Mouse (Mus musculus) MEL (cell line): ENCODE measurements around the gene Arhgef3. TPM values are rescaled to one million over a fixed set of nuclear protein-coding genes. Genes with fewer than 3 reads are reported as not detected.

Source experiments
- DNase-seq: peaks from one replicate; pipeline ENCODE4 v3.0.0; 2011; ENCODE audit warnings: low read depth, low spot score
- H3K27ac ChIP-seq: 2 replicates; pipeline ENCODE4 v1.5.1; 2012; ENCODE audit warnings: low read depth, mild to moderate bottlenecking, control low read depth, low read length, moderate library complexity; ENCODE audit not compliant: control insufficient read depth
- H3K27me3 ChIP-seq, 2 experiments: fragments of 150-350 bp in 1 of 2; sonication (generic) in 1 of 2; 2 replicates each; pipeline ENCODE4 v1.6.1; 2012; ENCODE audit warnings: low read length in 2 of 2, mild to moderate bottlenecking in 2 of 2, improper control_type of control experiment in 1 of 2, moderate library complexity in 1 of 2; ENCODE audit not compliant: insufficient read depth in 2 of 2, control insufficient read depth in 1 of 2
- H3K36me3 ChIP-seq, 2 experiments: 2 replicates each; pipeline ENCODE4 v1.6.1; 2012 to 2014; ENCODE audit warnings: low read length in 2 of 2, improper control_type of control experiment in 1 of 2, inconsistent platforms in 1 of 2, mild to moderate bottlenecking in 1 of 2; ENCODE audit not compliant: insufficient read depth in 2 of 2, control insufficient read depth in 1 of 2
- H3K4me1 ChIP-seq, 2 experiments: fragments of 150-350 bp in 1 of 2; sonication (generic) in 1 of 2; 2 replicates each; pipeline ENCODE4 v1.6.1; 2012; ENCODE audit warnings: low read length in 2 of 2, improper control_type of control experiment in 1 of 2, mild to moderate bottlenecking in 1 of 2; ENCODE audit not compliant: insufficient read depth in 2 of 2, control insufficient read depth in 1 of 2
- H3K4me3 ChIP-seq, 2 experiments: fragments of 150-350 bp in 1 of 2; sonication (generic) in 1 of 2; 2 replicates each; pipeline ENCODE4 v1.5.1; 2012; ENCODE audit warnings: low read depth in 2 of 2, low read length in 2 of 2, mild to moderate bottlenecking in 2 of 2, moderate library complexity in 2 of 2, control low read depth in 1 of 2, improper control_type of control experiment in 1 of 2; ENCODE audit not compliant: control insufficient read depth in 1 of 2, insufficient read depth in 1 of 2
- H3K79me2 ChIP-seq: 2 replicates; pipeline ENCODE4 v1.6.1; 2012; ENCODE audit warnings: mild to moderate bottlenecking, low read length, moderate library complexity; ENCODE audit not compliant: control insufficient read depth, poor library complexity, insufficient read depth
- H3K9ac ChIP-seq: 2 replicates; pipeline ENCODE4 v1.6.1; 2012; ENCODE audit warnings: low read depth, mild to moderate bottlenecking, control low read depth, low read length, moderate library complexity; ENCODE audit not compliant: control insufficient read depth, poor library complexity, severe bottlenecking
- H3K9me3 ChIP-seq: fragments of 150-350 bp; sonication (generic); replicated peaks from 2 replicates; pipeline ENCODE4 v1.6.1; 2012; ENCODE audit warnings: mild to moderate bottlenecking, low read length, improper control_type of control experiment, moderate library complexity; ENCODE audit not compliant: insufficient read depth
- BHLHE40 ChIP-seq: IDR thresholded peaks from 2 replicates; pipeline ENCODE4 v1.6.1; 2012; ENCODE audit warnings: low read depth, mild to moderate bottlenecking, inconsistent platforms, low read length, improper control_type of control experiment, borderline replicate concordance
- CHD1 ChIP-seq: IDR thresholded peaks from 2 replicates; pipeline ENCODE4 v1.6.1; 2012; ENCODE audit warnings: low read depth, mild to moderate bottlenecking, inconsistent platforms, low read length, improper control_type of control experiment
- ETS1 ChIP-seq: IDR thresholded peaks from 2 replicates; pipeline ENCODE4 v1.6.1; 2012; ENCODE audit warnings: low read depth, mild to moderate bottlenecking, inconsistent platforms, low read length, improper control_type of control experiment, moderate library complexity
- GABPA ChIP-seq: IDR thresholded peaks from 2 replicates; pipeline ENCODE4 v1.6.1; 2012; ENCODE audit warnings: low read depth, mild to moderate bottlenecking, inconsistent platforms, low read length, improper control_type of control experiment, moderate library complexity
- JUND ChIP-seq: IDR thresholded peaks from 2 replicates; pipeline ENCODE4 v1.6.1; 2011; ENCODE audit warnings: low read depth, mild to moderate bottlenecking, improper control_type of control experiment, low read length
- KAT2A ChIP-seq: conservative IDR thresholded peaks from 2 replicates; pipeline ENCODE4 v1.6.1; 2012; ENCODE audit warnings: low read depth, low read length, improper control_type of control experiment, inconsistent platforms
- MAFK ChIP-seq: IDR thresholded peaks from 2 replicates; pipeline ENCODE4 v1.6.1; 2011; ENCODE audit warnings: low read depth, mild to moderate bottlenecking, low read length, improper control_type of control experiment, borderline replicate concordance
- MAX ChIP-seq: IDR thresholded peaks from 2 replicates; pipeline ENCODE4 v1.6.1; 2011; ENCODE audit warnings: low read length, improper control_type of control experiment
- MAZ ChIP-seq: IDR thresholded peaks from 2 replicates; pipeline ENCODE4 v1.6.1; 2012; ENCODE audit warnings: low read depth, mild to moderate bottlenecking, inconsistent platforms, low read length, improper control_type of control experiment
- MEF2A ChIP-seq: IDR thresholded peaks from 2 replicates; pipeline ENCODE4 v1.6.1; 2014; ENCODE audit warnings: low read depth, mild to moderate bottlenecking, inconsistent platforms, low read length, improper control_type of control experiment; ENCODE audit not compliant: poor library complexity, insufficient replicate concordance, severe bottlenecking; ENCODE audit errors: extremely low read depth
- MXI1 ChIP-seq: IDR thresholded peaks from 2 replicates; pipeline ENCODE4 v1.6.1; 2011; ENCODE audit warnings: mild to moderate bottlenecking, low read depth, low read length, improper control_type of control experiment
- MYB ChIP-seq: IDR thresholded peaks from 2 replicates; pipeline ENCODE4 v1.6.1; 2011; ENCODE audit warnings: mild to moderate bottlenecking, low read depth, low read length, improper control_type of control experiment
- NELFE ChIP-seq: IDR thresholded peaks from 2 replicates; pipeline ENCODE4 v1.6.1; 2011; ENCODE audit warnings: low read depth, low read length, improper control_type of control experiment
- POLR2A ChIP-seq, 2 experiments: IDR thresholded peaks; 2 replicates each; pipeline ENCODE4 v1.6.1; 2011 to 2012; ENCODE audit warnings: low read length in 2 of 2, mild to moderate bottlenecking in 2 of 2, control low read depth in 1 of 2, improper control_type of control experiment in 1 of 2, low read depth in 1 of 2, moderate library complexity in 1 of 2; ENCODE audit not compliant: control insufficient read depth in 1 of 2, insufficient read depth in 1 of 2, poor library complexity in 1 of 2
- POLR2AphosphoS2 ChIP-seq: IDR thresholded peaks from 2 replicates; pipeline ENCODE4 v1.6.1; 2011; ENCODE audit warnings: low read length, improper control_type of control experiment
- SIN3A ChIP-seq: IDR thresholded peaks from 2 replicates; pipeline ENCODE4 v1.6.1; 2012; ENCODE audit warnings: low read length, improper control_type of control experiment, inconsistent platforms
- TCF12 ChIP-seq: IDR thresholded peaks from 2 replicates; pipeline ENCODE4 v1.6.1; 2014; ENCODE audit warnings: low read depth, mild to moderate bottlenecking, inconsistent platforms, low read length, improper control_type of control experiment, moderate library complexity
- USF2 ChIP-seq, 2 experiments: IDR thresholded peaks; 2 replicates each; pipeline ENCODE4 v1.6.1; 2011 to 2012; ENCODE audit warnings: improper control_type of control experiment in 2 of 2, low read length in 2 of 2, borderline replicate concordance in 1 of 2, inconsistent platforms in 1 of 2, low read depth in 1 of 2, mild to moderate bottlenecking in 1 of 2; ENCODE audit not compliant: insufficient read depth in 1 of 2
- ZC3H11A ChIP-seq: IDR thresholded peaks from 2 replicates; pipeline ENCODE4 v1.6.1; 2012; ENCODE audit warnings: low read depth, mild to moderate bottlenecking, inconsistent platforms, low read length, improper control_type of control experiment
- polyA plus RNA-seq, 2 experiments: library from polyadenylated mRNA; stranded (reverse) in 1 of 2; unstranded in 1 of 2; fragments of >175 nt in 1 of 2; fragments of >200 nt in 1 of 2; gene quantifications; 2 replicates each; pipeline versions ENCODE4 v1.2.1 to v1.2.4; 2012; ENCODE audit warnings: low replicate concordance in 2 of 2, low read depth in 1 of 2; ENCODE audit not compliant: insufficient read length in 2 of 2, insufficient read depth in 1 of 2, missing spikeins in 1 of 2
- total RNA-seq: library from RNA; depleted of rRNA; stranded (reverse); fragments of 300-350 nt; gene quantifications from 2 replicates; pipeline ENCODE4 v1.2.3, GENCODE M21; 2012

Gene Arhgef3
- total and polyA plus RNA-seq, 3 experiments, result 2.1 to 2.7 TPM; not detected in 1

DNA sequence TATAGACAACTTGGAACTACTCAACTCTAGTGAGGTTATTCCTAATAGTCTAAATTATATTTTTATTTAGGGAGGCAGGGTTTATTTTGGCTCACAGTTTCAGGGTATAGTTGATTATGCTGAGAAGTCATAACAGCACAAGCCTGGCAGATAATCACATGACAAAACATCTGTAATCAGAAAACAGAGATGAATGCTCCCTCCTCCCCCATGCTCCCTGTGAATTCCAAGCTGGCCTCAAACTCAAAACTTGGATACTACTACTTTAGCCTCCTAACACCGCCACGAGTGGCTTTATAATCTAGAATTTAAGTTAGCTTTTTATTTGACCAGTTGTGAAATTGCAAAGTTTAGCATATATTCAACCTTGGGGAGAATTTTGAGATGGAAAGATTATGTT, 317.4 kb downstream of the Arhgef3 start:
- peaks cover 0 to 18% of the 10 kb centered on the region in 2 experiments; a peak in 2 of 4 replicates for H3K36me3 ChIP-seq

DNA sequence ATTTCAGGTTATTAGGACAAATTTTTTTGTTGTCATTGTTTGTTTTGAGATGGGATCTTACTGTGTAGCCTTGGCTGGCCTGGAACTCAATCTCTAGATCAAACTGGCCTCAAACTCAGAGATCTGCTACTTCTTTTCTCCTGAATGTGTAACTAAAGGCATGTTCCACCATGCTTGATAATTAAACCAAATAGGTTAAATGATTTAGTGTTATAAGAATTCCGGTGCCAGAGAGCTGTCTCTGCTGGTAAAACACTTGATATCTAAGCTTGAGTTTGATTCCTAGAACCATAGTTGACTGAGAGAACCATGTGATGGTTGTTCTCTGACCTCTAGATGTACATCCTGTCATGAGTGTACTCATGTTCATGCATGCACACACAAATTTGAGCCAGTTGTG, 321.4 kb downstream of the Arhgef3 start:
- H3K36me3 ChIP-seq, result peaks cover 7 to 11% of the 10 kb centered on the region in 2 experiments; a peak in 3 of 4 replicates
- H3K27me3 ChIP-seq, result no peaks in the 10 kb centered on the region
- peaks cover 6% of the 10 kb centered on the region for H3K79me2 ChIP-seq
- TF ChIP-seq KAT2A (no peak), MEF2A (no peak), SIN3A (no peak), TCF12 (no peak), ZC3H11A (no peak), USF2 (IDR thresholded peaks at IDR 0.05; ENCODE audit: borderline replicate concordance in 1 of 2, insufficient read depth in 1 of 2, low read depth in 1 of 2, low read length in 2 of 2) (no peak), BHLHE40 (no peak), CHD1 (no peak), POLR2A (IDR thresholded peaks at IDR 0.05; ENCODE audit: control insufficient read depth in 1 of 2, insufficient read depth in 1 of 2, low read depth in 1 of 2, low read length in 2 of 2, poor library complexity in 1 of 2) (no peak), NELFE (no peak), MAFK (no peak), GABPA (no peak), ETS1 (no peak), MXI1 (no peak), MYB (no peak), JUND (no peak), MAX (no peak)
- DNase-seq, result no peak
- no peaks in the 10 kb centered on the region for H3K9me3 ChIP-seq
- no peak overlapping the region for H3K9ac ChIP-seq
- no peak overlapping the region for H3K27ac ChIP-seq
- no peaks in the 10 kb centered on the region for H3K4me1 ChIP-seq
- H3K4me3 ChIP-seq, result no peak overlapping the region

More for the DNA sequence above, 317.4 kb downstream of the Arhgef3 start:
- Histone ChIP-seq H3K9ac (no peak overlapping the region), H3K4me1 (no peaks in the 10 kb centered on the region), H3K4me3 (no peak overlapping the region), H3K27ac (no peak overlapping the region), H3K27me3 (no peaks in the 10 kb centered on the region), H3K79me2 (peaks cover 16% of the 10 kb centered on the region), H3K9me3 (no peaks in the 10 kb centered on the region)
- no peak for DNase-seq
- TF ChIP-seq MAZ (no peak), POLR2AphosphoS2 (0 out of 2 replicates have a peak, but pooled peaks have one; percentile 52)
